Mouse (Mus musculus): ENCODE data around the gene Ankrd23. TPM values are rescaled to one million over a fixed set of nuclear protein-coding genes. Genes with fewer than 3 reads are reported as not detected.

Ankrd23 gene
- total and polyA plus RNA-seq, 3 experiments, result 2.8 to 6.1 (median 3.7) TPM

GRCm38 (mm10) chr1:36512966-36513280 lies 23.8 kb downstream of the Ankrd23 start:
- DNase-seq (ENCODE audit: extremely low read depth), result no peak

DNA sequence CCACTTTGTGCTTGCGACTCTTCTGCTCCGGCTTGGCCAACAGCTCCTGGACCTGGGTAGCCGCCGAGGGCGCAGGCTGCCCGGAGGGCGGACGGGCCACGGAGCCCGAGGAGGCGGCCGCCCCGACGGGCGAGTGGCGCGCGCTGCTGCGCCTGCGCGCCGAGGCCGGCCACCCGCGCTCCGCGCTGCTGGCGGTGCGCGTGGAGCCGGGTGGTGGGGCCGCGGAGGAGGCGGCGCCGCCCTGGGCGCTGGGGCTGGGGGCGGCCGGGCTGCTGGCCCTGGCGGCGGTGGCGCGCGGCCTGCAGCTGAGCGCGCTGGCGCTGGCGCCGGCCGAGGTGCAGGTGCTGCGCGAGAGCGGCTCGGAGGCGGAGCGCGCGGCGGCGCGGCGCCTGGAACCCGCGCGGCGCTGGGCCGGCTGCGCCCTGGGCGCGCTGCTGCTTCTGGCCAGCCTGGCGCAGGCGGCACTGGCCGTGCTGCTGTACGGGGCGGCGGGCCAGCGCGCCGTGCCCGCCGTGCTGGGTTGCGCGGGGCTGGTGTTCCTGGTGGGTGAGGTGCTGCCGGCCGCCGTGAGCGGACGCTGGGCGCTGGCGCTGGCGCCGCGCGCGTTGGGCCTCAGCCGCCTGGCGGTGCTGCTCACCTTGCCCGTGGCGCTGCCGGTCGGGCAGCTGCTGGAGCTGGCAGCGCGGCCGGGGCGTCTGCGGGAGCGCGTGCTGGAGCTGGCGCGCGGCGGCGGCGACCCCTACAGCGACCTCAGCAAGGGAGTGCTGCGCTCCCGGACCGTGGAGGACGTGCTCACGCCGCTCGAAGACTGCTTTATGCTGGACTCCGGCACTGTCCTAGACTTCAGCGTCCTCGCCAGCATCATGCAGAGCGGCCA lies 24.4 kb downstream of the Ankrd23 start:
- dilution Hi-C loops (cut with MboI; ENCODE audit: extremely low pct_ligation_motif_present, extremely low pct_unique_long_range_greater_than_20kb, low sequenced_read_pairs) (no loop called here), in situ Hi-C loops (cut with MboI; ENCODE audit: low pct_ligation_motif_present, low pct_unique_long_range_greater_than_20kb, low sequenced_read_pairs) (no loop called here)
- H3K36me3 ChIP-seq (replicated peaks in 1 of 2; ENCODE audit: control insufficient read depth in 1 of 2, insufficient read depth in 1 of 2, low read length in 1 of 2), result peaks cover 4 to 30% of the 10 kb centered on the region in 2 experiments
- TF ChIP-seq TCF12 (IDR thresholded peaks at IDR 0.05; ENCODE audit: low read depth, low read length) (peak; percentile 0; the same call in 1 of the 2 replicates), CTCF (conservative IDR thresholded peaks at IDR 0.05 in 1 of 2, IDR thresholded peaks at IDR 0.05 in 1 of 2; ENCODE audit: low read depth in 2 of 2, low read length in 2 of 2) (peak in 1 of 2 experiments; percentile 18; a peak in 1 of 4 replicates), ZKSCAN1 (IDR thresholded peaks at IDR 0.05; ENCODE audit: borderline replicate concordance, low read depth, low read length) (no peak), NRF1 (IDR thresholded peaks at IDR 0.05; ENCODE audit: low read depth, low read length) (peak; percentile 80), MXI1 (IDR thresholded peaks at IDR 0.05; ENCODE audit: low read depth, low read length) (0 out of 2 replicates have a peak, but pooled peaks have one; percentile 8), MYC (IDR thresholded peaks at IDR 0.05; ENCODE audit: low read depth, low read length) (no peak)
- H3K4me1 ChIP-seq (ENCODE audit: control insufficient read depth in 1 of 2, insufficient read depth in 2 of 2), result peaks cover 12 to 36% of the 10 kb centered on the region in 2 experiments
- no peaks in the 10 kb centered on the region for H3K9me3 ChIP-seq (replicated peaks; ENCODE audit: low read length)
- H3K9ac ChIP-seq (ENCODE audit: insufficient read depth, low read depth), result peak overlapping the region; percentile 85
- peak overlapping the region; percentile 80 to 99 (median 94) for H3K4me3 ChIP-seq (replicated peaks in 1 of 3; ENCODE audit: low read depth in 2 of 3, low read length in 2 of 3, poor library complexity in 1 of 3)
- peak overlapping the region; percentile 19; the same call in 1 of the 2 replicates for H3K27ac ChIP-seq (ENCODE audit: insufficient read depth, low read depth)
- peak overlapping the region; percentile 89 for H3K4me2 ChIP-seq (ENCODE audit: insufficient read depth, low read depth, poor library complexity, severe bottlenecking)
- H3K27me3 ChIP-seq (replicated peaks), result no peaks in the 10 kb centered on the region
- no peaks in the 10 kb centered on the region for H3K79me2 ChIP-seq (replicated peaks; ENCODE audit: control insufficient read depth, extremely low read depth, insufficient read depth, poor library complexity, severe bottlenecking)
- DNase-seq (ENCODE audit: extremely low read depth), result no peak

More at GRCm38 (mm10) chr1:36512966-36513280, 23.8 kb downstream of the Ankrd23 start:
- Histone ChIP-seq H3K9me3 (replicated peaks; ENCODE audit: low read length) (no peaks in the 10 kb centered on the region), H3K79me2 (replicated peaks; ENCODE audit: control insufficient read depth, extremely low read depth, insufficient read depth, poor library complexity, severe bottlenecking) (no peaks in the 10 kb centered on the region), H3K4me1 (ENCODE audit: control insufficient read depth in 1 of 2, insufficient read depth in 2 of 2) (peaks cover 8 to 30% of the 10 kb centered on the region in 2 experiments), H3K4me2 (ENCODE audit: insufficient read depth, low read depth, poor library complexity, severe bottlenecking) (peak overlapping the region; percentile 89), H3K9ac (ENCODE audit: insufficient read depth, low read depth) (no peak overlapping the region; the same call in 1 of the 2 replicates), H3K4me3 (replicated peaks in 1 of 3; ENCODE audit: low read depth in 2 of 3, low read length in 2 of 3, poor library complexity in 1 of 3) (peak overlapping the region; percentile 31 to 99 (median 94)), H3K36me3 (replicated peaks in 1 of 2; ENCODE audit: control insufficient read depth in 1 of 2, insufficient read depth in 1 of 2, low read length in 1 of 2) (peaks cover 6 to 31% of the 10 kb centered on the region in 2 experiments), H3K27me3 (replicated peaks) (no peaks in the 10 kb centered on the region), H3K27ac (ENCODE audit: insufficient read depth, low read depth) (no peak overlapping the region)
- in situ Hi-C loops (cut with MboI; ENCODE audit: low pct_ligation_motif_present, low pct_unique_long_range_greater_than_20kb, low sequenced_read_pairs), result no loop called here
- TF ChIP-seq MYC (IDR thresholded peaks at IDR 0.05; ENCODE audit: low read depth, low read length) (no peak), UBTF (IDR thresholded peaks at IDR 0.05; ENCODE audit: low read depth, low read length) (no peak), ELF1 (IDR thresholded peaks at IDR 0.05; ENCODE audit: low read depth, low read length) (no peak), ZNF384 (IDR thresholded peaks at IDR 0.05; ENCODE audit: low read depth, low read length) (no peak), USF2 (conservative IDR thresholded peaks at IDR 0.05; ENCODE audit: low read depth, low read length) (no peak), MEF2A (IDR thresholded peaks at IDR 0.05; ENCODE audit: borderline replicate concordance, low read depth, low read length) (no peak)
- dilution Hi-C loops (cut with MboI; ENCODE audit: extremely low pct_ligation_motif_present, extremely low pct_unique_long_range_greater_than_20kb, low sequenced_read_pairs), result no loop called here

Measured in CH12.LX (cell line).